Mouse (Mus musculus): ENCODE results near the gene Stpg3. TPM values are rescaled to one million over a fixed set of nuclear protein-coding genes. Genes with fewer than 3 reads are reported as not detected.

The Stpg3 gene
- polyA plus RNA-seq, 1 experiment = not detected

- no peak overlapping the region for H3K4me3 ChIP-seq (ENCODE audit: insufficient read depth, poor library complexity, severe bottlenecking)
- no peak overlapping the region for H3ac ChIP-seq (ENCODE audit: control insufficient read depth, insufficient read length, low read depth)
- no peak for TF ChIP-seq CEBPB (IDR thresholded peaks at IDR 0.05; ENCODE audit: low read depth)
- TF ChIP-seq CTCF (IDR thresholded peaks at IDR 0.05; ENCODE audit: control insufficient read depth, insufficient read depth, insufficient read length) = no peak
- H3K79me2 ChIP-seq (ENCODE audit: control insufficient read depth, insufficient read depth) = no peaks in the 10 kb centered on the region
- H3K27me3 ChIP-seq (ENCODE audit: control insufficient read depth, insufficient read depth, insufficient read length) = peaks cover 21% of the 10 kb centered on the region
- peaks cover 17% of the 10 kb centered on the region for H3K36me3 ChIP-seq (ENCODE audit: control insufficient read depth, insufficient read depth)
- no peaks in the 10 kb centered on the region for H3K79me3 ChIP-seq (ENCODE audit: low read depth)
These were observed 29.7 kb upstream of the Stpg3 start for GRCm38 (mm10) chr2:25244144-25244543.

GRCm38 (mm10) chr2:25243342-25243741, 28.9 kb upstream of the Stpg3 start:
- Histone ChIP-seq H3K4me3 (ENCODE audit: insufficient read depth, poor library complexity, severe bottlenecking) (no peak overlapping the region), H3K79me3 (ENCODE audit: low read depth) (no peaks in the 10 kb centered on the region), H3K36me3 (ENCODE audit: control insufficient read depth, insufficient read depth) (peaks cover 11% of the 10 kb centered on the region), H3ac (ENCODE audit: control insufficient read depth, insufficient read length, low read depth) (no peak overlapping the region), H3K27me3 (ENCODE audit: control insufficient read depth, insufficient read depth, insufficient read length) (peaks cover 24% of the 10 kb centered on the region), H3K79me2 (ENCODE audit: control insufficient read depth, insufficient read depth) (no peaks in the 10 kb centered on the region)
- TF ChIP-seq MYOD1 (IDR thresholded peaks at IDR 0.05; ENCODE audit: control insufficient read depth, insufficient read length, low read depth) (no peak), USF1 (IDR thresholded peaks at IDR 0.05; ENCODE audit: low read depth) (no peak), MAX (IDR thresholded peaks at IDR 0.05) (no peak), FOSL1 (IDR thresholded peaks at IDR 0.05; ENCODE audit: insufficient read depth, low read length, poor library complexity, severe bottlenecking) (no peak), CEBPB (IDR thresholded peaks at IDR 0.05; ENCODE audit: low read depth) (no peak), MYOG (IDR thresholded peaks at IDR 0.05; ENCODE audit: control insufficient read depth, extremely low read depth, insufficient read length) (no peak), CTCF (IDR thresholded peaks at IDR 0.05; ENCODE audit: control insufficient read depth, insufficient read depth, insufficient read length) (no peak)

- no peaks in the 10 kb centered on the region for H3K79me2 ChIP-seq (ENCODE audit: control insufficient read depth, insufficient read depth)
- no peak for TF ChIP-seq CEBPB (IDR thresholded peaks at IDR 0.05; ENCODE audit: low read depth)
- no peak for TF ChIP-seq USF1 (IDR thresholded peaks at IDR 0.05; ENCODE audit: low read depth)
- TF ChIP-seq MAX (IDR thresholded peaks at IDR 0.05) = no peak
- TF ChIP-seq CTCF (IDR thresholded peaks at IDR 0.05; ENCODE audit: control insufficient read depth, insufficient read depth, insufficient read length) = no peak
- no peak for TF ChIP-seq FOSL1 (IDR thresholded peaks at IDR 0.05; ENCODE audit: insufficient read depth, low read length, poor library complexity, severe bottlenecking)
- no peak for TF ChIP-seq MYOD1 (IDR thresholded peaks at IDR 0.05; ENCODE audit: control insufficient read depth, insufficient read length, low read depth)
- TF ChIP-seq MYOG (IDR thresholded peaks at IDR 0.05; ENCODE audit: control insufficient read depth, extremely low read depth, insufficient read length) = no peak
- no peak within 1 kb of the TSS for H3K4me3 ChIP-seq (ENCODE audit: insufficient read depth, poor library complexity, severe bottlenecking)
- no peaks in the 10 kb centered on the region for H3K79me3 ChIP-seq (ENCODE audit: low read depth)
- peaks cover 5% of the 10 kb centered on the region for H3K36me3 ChIP-seq (ENCODE audit: control insufficient read depth, insufficient read depth)
- H3ac ChIP-seq (ENCODE audit: control insufficient read depth, insufficient read length, low read depth) = no peak within 1 kb of the TSS
- H3K27me3 ChIP-seq (ENCODE audit: control insufficient read depth, insufficient read depth, insufficient read length) = peaks cover 24% of the 10 kb centered on the region
These were observed 27.7 kb upstream of the Stpg3 start, which contains the start of the genes Rnf208 and Cysrt1 for GRCm38 (mm10) chr2:25242101-25242506. Rnf208 (plus strand) TSS chr2:25242255. Cysrt1 (minus strand) TSS chr2:25242452.

- Histone ChIP-seq H3K79me3 (ENCODE audit: low read depth) (no peaks in the 10 kb centered on the region), H3K36me3 (ENCODE audit: control insufficient read depth, insufficient read depth) (peaks cover 5% of the 10 kb centered on the region), H3K27me3 (ENCODE audit: control insufficient read depth, insufficient read depth, insufficient read length) (peaks cover 24% of the 10 kb centered on the region), H3K79me2 (ENCODE audit: control insufficient read depth, insufficient read depth) (no peaks in the 10 kb centered on the region), H3K4me3 (ENCODE audit: insufficient read depth, poor library complexity, severe bottlenecking) (no peak overlapping the region), H3ac (ENCODE audit: control insufficient read depth, insufficient read length, low read depth) (no peak overlapping the region)
- TF ChIP-seq MYOG (IDR thresholded peaks at IDR 0.05; ENCODE audit: control insufficient read depth, extremely low read depth, insufficient read length) = no peak
- TF ChIP-seq CEBPB (IDR thresholded peaks at IDR 0.05; ENCODE audit: low read depth) = no peak
- TF ChIP-seq MAX (IDR thresholded peaks at IDR 0.05) = no peak
- TF ChIP-seq FOSL1 (IDR thresholded peaks at IDR 0.05; ENCODE audit: insufficient read depth, low read length, poor library complexity, severe bottlenecking) = no peak
- TF ChIP-seq CTCF (IDR thresholded peaks at IDR 0.05; ENCODE audit: control insufficient read depth, insufficient read depth, insufficient read length) = no peak
- no peak for TF ChIP-seq USF1 (IDR thresholded peaks at IDR 0.05; ENCODE audit: low read depth)
- TF ChIP-seq MYOD1 (IDR thresholded peaks at IDR 0.05; ENCODE audit: control insufficient read depth, insufficient read length, low read depth) = no peak
These were observed 27.0 kb upstream of the Stpg3 start for GRCm38 (mm10) chr2:25241438-25241775.

GRCm38 (mm10) chr2:25240723-25241437, 26.4 kb upstream of the Stpg3 start:
- TF ChIP-seq CEBPB (IDR thresholded peaks at IDR 0.05; ENCODE audit: low read depth) = no peak
- no peak for TF ChIP-seq MAX (IDR thresholded peaks at IDR 0.05)
- no peak for TF ChIP-seq MYOD1 (IDR thresholded peaks at IDR 0.05; ENCODE audit: control insufficient read depth, insufficient read length, low read depth)
- TF ChIP-seq MYOG (IDR thresholded peaks at IDR 0.05; ENCODE audit: control insufficient read depth, extremely low read depth, insufficient read length) = no peak
- TF ChIP-seq FOSL1 (IDR thresholded peaks at IDR 0.05; ENCODE audit: insufficient read depth, low read length, poor library complexity, severe bottlenecking) = no peak
- TF ChIP-seq CTCF (IDR thresholded peaks at IDR 0.05; ENCODE audit: control insufficient read depth, insufficient read depth, insufficient read length) = no peak
- no peak for TF ChIP-seq USF1 (IDR thresholded peaks at IDR 0.05; ENCODE audit: low read depth)
- Histone ChIP-seq H3K4me3 (ENCODE audit: insufficient read depth, poor library complexity, severe bottlenecking) (no peak overlapping the region), H3K27me3 (ENCODE audit: control insufficient read depth, insufficient read depth, insufficient read length) (peaks cover 28% of the 10 kb centered on the region), H3K79me3 (ENCODE audit: low read depth) (no peaks in the 10 kb centered on the region), H3K79me2 (ENCODE audit: control insufficient read depth, insufficient read depth) (no peaks in the 10 kb centered on the region), H3ac (ENCODE audit: control insufficient read depth, insufficient read length, low read depth) (peak overlapping the region; percentile 5), H3K36me3 (ENCODE audit: control insufficient read depth, insufficient read depth) (peaks cover 5% of the 10 kb centered on the region)

GRCm38 (mm10) chr2:25240310-25240709, 25.9 kb upstream of the Stpg3 start:
- H3K4me3 ChIP-seq (ENCODE audit: insufficient read depth, poor library complexity, severe bottlenecking) = no peak overlapping the region
- H3K27me3 ChIP-seq (ENCODE audit: control insufficient read depth, insufficient read depth, insufficient read length) = peaks cover 33% of the 10 kb centered on the region
- no peak for TF ChIP-seq MYOD1 (IDR thresholded peaks at IDR 0.05; ENCODE audit: control insufficient read depth, insufficient read length, low read depth)
- TF ChIP-seq CTCF (IDR thresholded peaks at IDR 0.05; ENCODE audit: control insufficient read depth, insufficient read depth, insufficient read length) = no peak
- no peak for TF ChIP-seq USF1 (IDR thresholded peaks at IDR 0.05; ENCODE audit: low read depth)
- TF ChIP-seq FOSL1 (IDR thresholded peaks at IDR 0.05; ENCODE audit: insufficient read depth, low read length, poor library complexity, severe bottlenecking) = no peak
- TF ChIP-seq CEBPB (IDR thresholded peaks at IDR 0.05; ENCODE audit: low read depth) = no peak
- no peak for TF ChIP-seq MAX (IDR thresholded peaks at IDR 0.05)
- no peak for TF ChIP-seq MYOG (IDR thresholded peaks at IDR 0.05; ENCODE audit: control insufficient read depth, extremely low read depth, insufficient read length)

More at GRCm38 (mm10) chr2:25240310-25240709, 25.9 kb upstream of the Stpg3 start:
- Histone ChIP-seq H3K36me3 (ENCODE audit: control insufficient read depth, insufficient read depth) (peaks cover 2% of the 10 kb centered on the region), H3K79me2 (ENCODE audit: control insufficient read depth, insufficient read depth) (no peaks in the 10 kb centered on the region), H3K79me3 (ENCODE audit: low read depth) (no peaks in the 10 kb centered on the region), H3ac (ENCODE audit: control insufficient read depth, insufficient read length, low read depth) (no peak overlapping the region)

All from C2C12 (cell line).